Mouse (Mus musculus) liver, adult 2 months (tissue): ENCODE measurements around the gene Ppp1r14b.

Source experiments
- CTCF ChIP-seq: fragments of 200-500 bp; IDR thresholded peaks from 2 replicates; pipeline ENCODE4 v1.5.1; 2011; ENCODE audit warnings: low read depth, low read length, control low read depth
- POLR2A ChIP-seq: fragments of 200-500 bp; IDR thresholded peaks from 2 replicates; pipeline ENCODE4 v1.6.1; 2011; ENCODE audit warnings: low read length, control low read depth; ENCODE audit not compliant: insufficient read depth; ENCODE audit errors: extremely low read depth

DNA sequence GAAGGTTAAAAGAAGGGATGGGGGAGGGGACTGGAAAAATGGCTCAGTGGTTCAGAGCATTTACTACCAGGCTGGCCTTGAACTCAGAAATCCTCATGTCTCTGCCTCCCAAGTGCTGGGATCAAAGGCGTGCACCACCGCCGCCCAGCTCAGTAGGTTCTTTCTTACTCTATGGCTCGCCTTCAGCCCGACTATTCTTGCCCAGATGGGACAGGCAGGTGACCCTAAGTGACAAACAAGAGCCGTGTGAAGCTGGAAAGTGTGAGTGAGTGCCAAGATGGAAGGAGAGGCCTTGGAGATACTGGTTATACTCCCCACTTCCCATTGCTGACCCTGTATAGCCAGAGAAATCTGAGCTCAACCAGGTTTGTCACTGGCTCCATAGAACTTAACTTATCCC is 31.1 kb upstream of the Ppp1r14b start:
- TF ChIP-seq CTCF (no peak), POLR2A (no peak)
